Mouse (Mus musculus) forebrain, postnatal 0 days (tissue): ENCODE data around the gene Cerkl. TPM values are rescaled to one million over a fixed set of nuclear protein-coding genes. Genes with fewer than 3 reads are reported as not detected.

ENCODE experiments used
- ATAC-seq: fragments of 200-750 bp; cut with Nextera tagmentation; 2 replicates; pipeline ENCODE4 v1.8.0; 2017; ENCODE audit warnings: mild to moderate bottlenecking, moderate library complexity
- DNase-seq: peaks from one replicate; pipeline ENCODE4 v3.0.0-alpha.2; 2015
- H3K27ac ChIP-seq: fragments of 300-500 bp; sonication (generic); 2 replicates; pipeline ENCODE4 v1.5.1; 2014; ENCODE audit warnings: low read depth, mild to moderate bottlenecking, antibody characterized with exemption, low read length, moderate library complexity, mixed read lengths
- H3K27me3 ChIP-seq: fragments of 300-500 bp; sonication (generic); 2 replicates; pipeline ENCODE4 v1.6.1; 2014; ENCODE audit warnings: mild to moderate bottlenecking, low read length, mixed read lengths; ENCODE audit not compliant: insufficient read depth
- H3K36me3 ChIP-seq: fragments of 300-500 bp; sonication (generic); 2 replicates; pipeline ENCODE4 v1.6.1; 2014; ENCODE audit warnings: mild to moderate bottlenecking, moderate library complexity; ENCODE audit not compliant: insufficient read depth
- H3K4me1 ChIP-seq: fragments of 300-500 bp; sonication (generic); 2 replicates; pipeline ENCODE4 v1.6.1; 2014; ENCODE audit warnings: antibody characterized with exemption; ENCODE audit not compliant: insufficient read depth
- H3K4me2 ChIP-seq: fragments of 300-500 bp; sonication (generic); 2 replicates; pipeline ENCODE4 v1.6.1; 2014; ENCODE audit warnings: low read depth, mild to moderate bottlenecking, moderate library complexity
- H3K4me3 ChIP-seq: fragments of 300-500 bp; sonication (generic); 2 replicates; pipeline ENCODE4 v1.5.1; 2014; ENCODE audit warnings: low read depth, low read length, mixed read lengths
- H3K9ac ChIP-seq: fragments of 300-500 bp; sonication (generic); 2 replicates; pipeline ENCODE4 v1.6.1; 2014; ENCODE audit warnings: mild to moderate bottlenecking
- H3K9me3 ChIP-seq: fragments of 300-500 bp; sonication (generic); 2 replicates; pipeline ENCODE4 v1.6.1; 2016; ENCODE audit warnings: low read length
- CTCF ChIP-seq: sonication (generic); IDR thresholded peaks from 2 replicates; pipeline ENCODE4 v1.5.1; 2016; ENCODE audit warnings: antibody characterized with exemption, control low read depth, low read depth
- WGBS: fragments of 180-500 bp; shearing (Covaris S2); extraction: QIAGEN DNeasy Blood & Tissue Kit; methylation state at CpG from one replicate; pipeline ENCODE4 v1.1.7; 2014; 5-methylcytosine and 5-hydroxymethylcytosine counted together
- polyA plus RNA-seq: library from polyadenylated mRNA; unstranded; fragments of >200 nt; fragmentation: Nextera tagmentation; extraction: Ambion mirVana; gene quantifications from 2 replicates; pipeline ENCODE4 v1.2.1, GENCODE M21; 2015
- total RNA-seq: library from RNA; depleted of rRNA; stranded (reverse); fragments of >200 nt; gene quantifications from 2 replicates; pipeline ENCODE4 v1.2.3, GENCODE M21; 2014

Gene Cerkl
- total and polyA plus RNA-seq, 2 experiments from 2014 or later, result 0.52 to 1.2 TPM

DNA sequence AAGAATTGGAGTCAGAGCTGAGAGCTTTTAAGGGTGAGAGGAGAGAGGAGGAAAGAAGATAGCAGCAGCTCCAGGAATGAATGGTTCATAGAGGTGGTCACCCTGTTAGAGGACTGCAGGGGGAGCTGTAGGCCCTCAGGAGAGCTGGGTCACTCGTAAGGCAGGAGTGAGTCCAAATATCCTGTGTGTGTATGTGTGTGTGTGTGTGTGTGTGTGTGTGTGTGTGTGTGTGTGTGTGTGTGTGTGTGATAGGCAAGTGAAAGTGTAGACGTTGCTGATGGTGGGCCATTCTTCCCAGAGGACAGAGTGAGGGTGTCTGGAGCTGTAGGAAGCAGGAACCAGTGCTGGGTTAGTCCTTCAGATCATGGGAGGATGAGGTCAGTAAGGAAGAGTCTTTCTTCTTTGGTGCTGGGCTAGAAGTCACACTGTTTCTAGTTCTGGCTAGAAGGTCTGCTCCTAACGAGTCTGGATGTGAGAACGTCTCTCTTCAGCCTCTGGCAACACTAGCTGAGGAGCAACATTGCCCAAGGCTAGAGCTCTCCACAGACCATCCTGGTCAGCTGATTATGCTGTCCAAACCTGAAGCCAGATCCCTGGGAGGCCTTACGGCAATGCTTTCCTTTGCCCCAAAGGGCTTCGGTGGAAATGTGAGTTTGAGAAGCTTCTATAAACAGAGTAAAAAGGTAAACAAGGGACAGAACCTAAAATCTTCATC is 83.9 kb downstream of the Cerkl start:
- 51% methylated on average over 6 of the region's 6 CpGs for WGBS
- Histone ChIP-seq H3K4me3 (no peak overlapping the region), H3K4me1 (no peaks in the 10 kb centered on the region), H3K9me3 (no peaks in the 10 kb centered on the region), H3K9ac (no peak overlapping the region), H3K27ac (no peak overlapping the region), H3K27me3 (no peaks in the 10 kb centered on the region), H3K36me3 (no peaks in the 10 kb centered on the region), H3K4me2 (no peak overlapping the region)
- TF ChIP-seq CTCF, result peak; percentile 54
- ATAC-seq (no peak), DNase-seq (no peak)

DNA sequence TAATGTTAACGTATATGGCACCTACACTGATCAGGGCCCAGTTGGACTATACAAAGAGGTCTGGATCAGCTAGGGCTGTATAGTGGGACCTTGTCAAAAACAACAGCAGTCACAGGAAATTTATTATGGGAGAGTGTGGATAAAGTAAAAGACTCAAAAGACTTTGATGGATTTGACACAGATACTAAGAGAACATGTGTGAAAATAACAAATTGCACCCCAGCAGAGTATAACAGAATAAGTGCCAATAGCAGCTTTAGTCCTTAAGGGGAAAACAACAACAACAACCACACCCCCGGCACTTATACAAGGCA is 84.5 kb downstream of the Cerkl start:
- no peaks in the 10 kb centered on the region for H3K36me3 ChIP-seq
- H3K27ac ChIP-seq, result no peak overlapping the region
- ATAC-seq (no peak), DNase-seq (no peak)
- no peaks in the 10 kb centered on the region for H3K27me3 ChIP-seq
- no peak overlapping the region for H3K4me3 ChIP-seq
- 75% methylated on average over 2 of the region's 2 CpGs for WGBS
- no peak overlapping the region for H3K4me2 ChIP-seq
- no peaks in the 10 kb centered on the region for H3K9me3 ChIP-seq
- no peak for TF ChIP-seq CTCF
- H3K4me1 ChIP-seq, result no peaks in the 10 kb centered on the region
- no peak overlapping the region for H3K9ac ChIP-seq

DNA sequence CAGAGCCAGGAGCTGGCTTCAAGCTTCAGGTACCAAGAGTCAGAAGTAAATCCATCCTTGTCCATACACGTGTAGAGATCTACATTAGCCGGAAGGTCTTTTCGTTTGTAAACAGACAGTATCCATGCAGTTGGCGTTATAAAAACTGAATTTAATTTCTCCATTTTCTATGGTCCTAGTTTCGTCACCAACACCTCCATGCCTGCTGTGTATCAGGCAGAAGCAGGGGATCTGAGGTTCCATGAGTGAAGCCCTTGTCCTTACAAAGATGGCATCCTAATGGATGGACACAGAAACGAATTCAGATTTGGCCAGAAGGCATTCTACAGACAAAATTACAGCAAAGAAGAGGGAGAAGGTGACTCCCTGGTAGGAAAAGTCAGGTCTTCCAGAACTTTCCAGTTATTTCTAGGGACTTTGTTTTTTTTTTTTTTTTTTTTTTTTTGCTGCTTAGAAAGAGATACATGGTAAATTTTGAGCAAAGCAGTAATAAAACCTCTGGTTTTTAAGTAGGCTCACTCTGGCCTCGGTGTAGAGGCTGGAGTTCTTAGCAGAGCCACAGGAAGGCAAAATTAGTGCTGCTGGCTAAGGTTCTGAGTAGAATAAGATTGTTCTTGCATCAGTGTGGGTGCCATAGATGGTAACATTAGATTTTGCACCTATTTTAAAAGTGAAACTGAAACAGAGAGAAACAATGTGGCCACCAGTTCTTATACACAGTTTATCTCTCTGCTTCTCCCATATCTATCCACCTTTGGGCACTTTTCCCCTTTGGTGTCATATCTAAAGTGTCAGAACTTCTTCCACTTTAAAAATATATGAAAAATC is 85.0 kb downstream of the Cerkl start:
- H3K36me3 ChIP-seq, result no peaks in the 10 kb centered on the region
- no peak for ATAC-seq
- 92% methylated on average over 7 of the region's 7 CpGs for WGBS
- H3K27ac ChIP-seq, result no peak overlapping the region
- no peaks in the 10 kb centered on the region for H3K27me3 ChIP-seq
- no peak overlapping the region for H3K4me3 ChIP-seq
- no peaks in the 10 kb centered on the region for H3K9me3 ChIP-seq
- DNase-seq, result no peak
- H3K9ac ChIP-seq, result no peak overlapping the region
- H3K4me2 ChIP-seq, result no peak overlapping the region
- no peaks in the 10 kb centered on the region for H3K4me1 ChIP-seq
- no peak for TF ChIP-seq CTCF

DNA sequence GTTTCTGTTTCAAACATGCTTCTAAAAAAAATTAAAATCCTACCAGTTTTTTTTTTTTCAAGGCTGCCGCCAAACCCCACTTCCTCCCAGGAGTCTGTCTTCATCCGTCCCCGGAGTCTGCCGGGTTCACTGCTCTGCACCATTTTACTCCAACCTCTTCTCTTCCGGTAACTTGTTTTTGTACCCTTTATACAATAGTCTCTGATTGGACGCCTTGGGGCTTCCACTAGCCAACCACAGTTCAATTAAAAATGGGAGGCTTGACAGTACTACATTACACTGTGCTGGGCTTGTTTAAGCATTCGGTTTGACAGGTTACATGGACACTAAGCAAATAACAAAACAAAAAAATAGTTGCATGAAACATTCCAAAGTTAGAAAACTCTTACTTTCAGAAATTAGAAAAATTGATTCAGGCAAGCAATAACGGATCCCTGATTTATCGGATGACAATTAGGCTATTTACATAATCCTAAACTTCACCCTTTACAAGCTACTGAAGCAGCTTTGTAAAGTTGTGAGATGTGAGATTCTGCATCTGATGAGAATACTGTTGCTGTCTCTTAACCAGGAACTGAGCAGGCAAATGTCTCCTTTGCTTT is 85.8 kb downstream of the Cerkl start:
- H3K36me3 ChIP-seq, result no peaks in the 10 kb centered on the region
- ATAC-seq (no peak), DNase-seq (no peak)
- H3K4me2 ChIP-seq, result no peak overlapping the region
- H3K4me3 ChIP-seq, result no peak overlapping the region
- no peak overlapping the region for H3K9ac ChIP-seq
- TF ChIP-seq CTCF, result no peak
- WGBS, result 73% methylated on average over 9 of the region's 9 CpGs
- no peak overlapping the region for H3K27ac ChIP-seq
- H3K9me3 ChIP-seq, result no peaks in the 10 kb centered on the region
- H3K27me3 ChIP-seq, result no peaks in the 10 kb centered on the region
- H3K4me1 ChIP-seq, result no peaks in the 10 kb centered on the region

DNA sequence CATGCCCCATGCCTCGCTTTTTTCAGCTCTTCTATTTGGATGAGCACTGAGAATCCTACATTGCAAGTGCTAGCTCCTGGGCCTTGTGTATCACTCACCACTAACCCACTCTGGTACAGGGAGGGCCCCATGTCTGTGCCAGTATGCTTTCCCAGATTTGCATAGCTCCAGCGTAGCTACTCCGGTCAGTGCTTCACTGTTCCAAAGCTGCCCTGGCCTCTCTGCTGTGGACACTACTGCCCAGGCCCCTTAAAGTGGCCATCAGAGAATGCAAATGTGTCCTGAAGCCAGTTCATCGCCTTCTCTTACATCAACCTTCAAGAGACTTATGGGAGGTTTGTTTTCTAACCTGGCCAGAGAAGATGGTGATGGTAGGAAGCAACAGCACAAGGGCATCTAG is 86.7 kb downstream of the Cerkl start:
- ATAC-seq (no peak), DNase-seq (no peak)
- Histone ChIP-seq H3K4me3 (no peak overlapping the region), H3K4me2 (no peak overlapping the region), H3K27ac (no peak overlapping the region), H3K9me3 (no peaks in the 10 kb centered on the region), H3K36me3 (no peaks in the 10 kb centered on the region), H3K4me1 (no peaks in the 10 kb centered on the region), H3K27me3 (no peaks in the 10 kb centered on the region), H3K9ac (no peak overlapping the region)
- whole genome bisulfite sequencing, result 88% methylated on average over 4 of the region's 4 CpGs
- TF ChIP-seq CTCF, result no peak

DNA sequence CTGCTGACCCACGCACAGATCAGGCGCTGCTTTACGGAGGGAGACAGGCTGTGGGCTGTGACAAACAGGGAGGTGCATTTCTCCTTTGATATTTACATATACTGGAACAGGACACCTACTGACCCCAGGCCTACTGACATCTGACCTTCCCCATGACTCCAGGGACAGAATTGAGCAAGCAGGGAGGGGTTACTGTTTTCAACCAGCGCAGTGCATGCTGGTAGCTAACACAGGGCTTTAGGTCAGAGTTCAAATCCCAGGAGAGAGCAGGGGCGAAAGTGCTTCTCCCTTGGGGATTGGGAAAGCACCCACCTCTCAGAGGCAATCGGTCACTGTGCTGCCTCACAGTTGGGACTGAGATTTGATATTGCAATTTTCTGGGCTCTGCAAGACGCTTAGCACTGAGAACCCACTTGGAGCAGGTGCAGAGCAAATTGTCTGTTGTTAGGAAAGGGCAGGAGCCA is 87.5 kb downstream of the Cerkl start:
- H3K4me3 ChIP-seq, result no peak overlapping the region
- DNase-seq (no peak), ATAC-seq (no peak)
- no peaks in the 10 kb centered on the region for H3K27me3 ChIP-seq
- no peaks in the 10 kb centered on the region for H3K36me3 ChIP-seq
- no peak overlapping the region for H3K9ac ChIP-seq
- TF ChIP-seq CTCF, result no peak
- 74% methylated on average over 7 of the region's 7 CpGs for WGBS
- no peak overlapping the region for H3K4me2 ChIP-seq
- H3K4me1 ChIP-seq, result no peaks in the 10 kb centered on the region
- H3K9me3 ChIP-seq, result no peaks in the 10 kb centered on the region
- no peak overlapping the region for H3K27ac ChIP-seq

DNA sequence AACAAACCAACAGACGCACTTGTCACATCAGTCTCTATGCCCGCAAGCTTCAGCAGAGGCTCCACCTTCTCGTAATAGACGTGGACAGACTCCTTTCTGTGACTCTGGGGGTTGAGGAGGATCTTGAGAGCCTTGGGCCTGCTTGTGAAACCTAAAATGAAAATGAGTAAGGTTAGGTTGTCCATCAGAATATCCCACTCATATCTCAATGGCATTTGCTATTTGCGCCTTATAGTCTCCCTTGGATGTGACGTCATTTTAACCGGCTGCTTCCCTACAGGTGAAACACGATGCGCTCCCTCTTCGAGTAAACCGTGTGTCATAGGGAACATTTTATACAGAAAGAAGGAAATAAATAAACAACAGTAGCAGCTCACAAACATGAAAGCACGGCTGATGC is 87.9 kb downstream of the Cerkl start:
- no peak for DNase-seq
- H3K4me2 ChIP-seq, result no peak overlapping the region
- no peak for ATAC-seq
- H3K9me3 ChIP-seq, result no peaks in the 10 kb centered on the region
- H3K27ac ChIP-seq, result no peak overlapping the region
- no peak overlapping the region for H3K9ac ChIP-seq
- H3K27me3 ChIP-seq, result no peaks in the 10 kb centered on the region
- no peak overlapping the region for H3K4me3 ChIP-seq
- H3K4me1 ChIP-seq, result no peaks in the 10 kb centered on the region
- no peak for TF ChIP-seq CTCF
- H3K36me3 ChIP-seq, result no peaks in the 10 kb centered on the region
- 91% methylated on average over 12 of the region's 12 CpGs for WGBS
